Mouse (Mus musculus): ENCODE data around the gene 4930558C23Rik. TPM values are rescaled to one million over a fixed set of nuclear protein-coding genes. Genes with fewer than 3 reads are reported as not detected.
"Not testable (repeated sequence)": the region's sequence is repeated elsewhere in the genome, so short reads cannot be mapped to it uniquely, and the experiment has no call there.

4930558C23Rik gene
- polyA plus RNA-seq, 1 experiment from 2014 or later, result not detected

DNA sequence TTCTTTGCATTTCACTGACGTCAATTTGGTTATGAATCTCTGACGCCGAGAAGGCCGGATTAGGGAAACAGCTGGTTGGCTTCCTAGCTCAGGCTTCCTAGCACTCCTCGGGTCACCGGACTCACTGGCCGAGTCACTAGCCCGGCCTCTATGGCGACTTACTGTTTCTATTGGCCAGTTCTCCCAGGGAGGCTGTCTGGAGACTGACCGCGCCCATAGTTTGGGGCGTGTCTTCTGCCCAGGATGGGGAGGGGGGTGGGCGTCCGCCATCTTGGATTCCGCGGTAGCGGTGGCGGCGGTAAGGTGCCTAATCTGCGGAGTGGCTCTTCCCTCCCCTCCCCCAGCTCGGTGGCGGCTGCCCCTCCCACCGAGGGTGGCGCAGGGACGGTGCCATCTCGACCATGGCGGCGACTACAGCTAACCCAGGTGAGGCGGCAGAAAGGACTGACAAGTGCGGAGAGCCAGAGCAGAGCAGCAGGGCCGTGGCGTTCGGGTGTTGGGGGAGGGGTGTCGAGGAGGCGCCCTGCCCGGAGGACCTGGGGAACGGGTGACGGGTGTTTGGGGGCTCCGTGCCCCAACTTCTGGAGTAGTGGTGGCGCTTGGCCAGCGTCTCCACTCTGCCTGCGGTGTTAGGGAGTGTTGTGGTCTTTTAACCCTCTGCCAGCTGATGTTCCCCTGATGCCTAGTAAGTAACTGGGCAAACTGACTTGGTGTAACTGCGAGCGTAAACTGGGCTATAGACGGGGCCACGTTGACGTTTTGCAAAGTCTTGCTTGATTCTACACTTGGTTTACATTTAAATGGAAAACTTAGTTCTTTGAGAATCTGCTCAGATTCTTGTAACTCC is 31.7 kb upstream of the 4930558C23Rik start, which contains the start of gene Arnt:
Gene Arnt (plus strand): TSS at position 253 of the 847 bp plus-strand sequence.
- peak within 1 kb of the TSS; percentile 89 for H3K27ac ChIP-seq (ENCODE audit: low read length)
- peak within 1 kb of the TSS; percentile 94 for H3K9ac ChIP-seq (ENCODE audit: low read length)
- H3K36me3 ChIP-seq (ENCODE audit: control insufficient read depth, insufficient read depth), result peaks cover 10% of the 10 kb centered on the region
- peak within 1 kb of the TSS; percentile 77 for H3K4me2 ChIP-seq (ENCODE audit: low read depth, low read length)
- H3K9me3 ChIP-seq (replicated peaks; ENCODE audit: control insufficient read depth, low read length), result no peaks in the 10 kb centered on the region
- WGBS, result under 1% methylated on average over 47 of the region's 47 CpGs
- H3K4me1 ChIP-seq (ENCODE audit: control insufficient read depth, insufficient read depth, low read length), result peaks cover 7% of the 10 kb centered on the region; the same call in 1 of the 2 replicates
- peak; percentile 100 for ATAC-seq (replicated peaks; ENCODE audit: extremely low read depth, insufficient read depth, low FRiP score)
- H3K27me3 ChIP-seq (ENCODE audit: control insufficient read depth, insufficient read depth, low read length), result no peaks in the 10 kb centered on the region
- peak within 1 kb of the TSS; percentile 95 for H3K4me3 ChIP-seq (ENCODE audit: low read length)

DNA sequence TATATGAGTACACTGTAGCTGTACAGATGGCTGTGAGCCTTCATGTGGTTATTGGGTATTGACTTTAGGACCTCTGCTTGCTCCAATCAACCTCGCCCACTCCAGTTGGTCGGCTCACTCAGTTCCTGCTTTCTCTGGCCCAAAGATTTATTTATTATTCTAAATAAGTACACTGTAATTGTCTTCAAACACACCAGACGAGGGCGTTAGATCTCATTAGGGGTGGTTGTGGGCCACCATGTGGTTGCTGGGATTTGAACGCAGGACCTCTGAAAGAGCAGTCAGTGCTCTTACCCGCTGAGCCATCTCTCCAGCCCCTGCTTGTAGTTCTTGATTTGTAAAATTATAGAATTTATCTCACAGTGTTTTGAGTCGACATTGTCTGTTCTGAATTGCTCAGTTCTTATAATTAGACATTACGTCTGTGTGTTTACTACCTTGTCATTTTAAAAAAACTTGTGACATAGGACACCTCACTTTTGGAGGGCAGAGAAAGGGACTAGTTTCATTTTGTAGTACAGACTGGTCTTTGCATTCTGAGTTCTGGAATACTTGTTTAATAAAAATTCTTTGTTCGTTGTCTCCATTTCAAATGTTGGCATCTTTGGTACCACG is 30.8 kb upstream of the 4930558C23Rik start:
- Histone ChIP-seq H3K4me3 (ENCODE audit: low read length) (peak overlapping the region; percentile 95), H3K4me2 (ENCODE audit: low read depth, low read length) (peak overlapping the region; percentile 65), H3K27ac (ENCODE audit: low read length) (peak overlapping the region; percentile 76), H3K27me3 (ENCODE audit: control insufficient read depth, insufficient read depth, low read length) (no peaks in the 10 kb centered on the region), H3K9me3 (replicated peaks; ENCODE audit: control insufficient read depth, low read length) (no peaks in the 10 kb centered on the region), H3K9ac (ENCODE audit: low read length) (peak overlapping the region; percentile 77), H3K4me1 (ENCODE audit: control insufficient read depth, insufficient read depth, low read length) (peaks cover 7% of the 10 kb centered on the region; the same call in 1 of the 2 replicates), H3K36me3 (ENCODE audit: control insufficient read depth, insufficient read depth) (peaks cover 10% of the 10 kb centered on the region)
- no peak for ATAC-seq (replicated peaks; ENCODE audit: extremely low read depth, insufficient read depth, low FRiP score)
- 68% methylated on average over 10 of the region's 10 CpGs for WGBS

DNA sequence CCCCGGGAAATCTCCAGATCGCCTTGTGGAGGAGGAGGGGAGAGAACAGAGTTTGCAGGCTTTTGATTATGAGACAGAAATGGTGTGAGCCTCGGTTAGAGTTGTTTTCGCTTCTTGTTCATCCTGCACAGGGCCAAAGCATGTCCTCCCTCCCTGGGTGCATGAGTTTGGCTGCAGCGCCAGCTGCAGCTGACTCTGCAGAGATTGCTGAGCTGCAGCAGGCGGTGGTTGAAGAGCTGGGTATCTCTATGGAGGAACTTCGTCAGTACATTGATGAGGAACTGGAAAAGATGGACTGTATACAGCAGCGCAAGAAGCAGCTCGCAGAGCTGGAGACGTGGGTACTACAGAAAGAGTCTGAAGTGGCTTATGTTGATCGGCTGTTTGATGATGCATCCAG is 25.8 kb upstream of the 4930558C23Rik start:
- H3K9me3 ChIP-seq (replicated peaks; ENCODE audit: control insufficient read depth, low read length); H3K27me3 ChIP-seq (ENCODE audit: control insufficient read depth, insufficient read depth, low read length); ATAC-seq (replicated peaks; ENCODE audit: extremely low read depth, insufficient read depth, low FRiP score); H3K4me3 ChIP-seq (ENCODE audit: low read length); H3K9ac ChIP-seq (ENCODE audit: low read length); H3K4me1 ChIP-seq (ENCODE audit: control insufficient read depth, insufficient read depth, low read length); H3K36me3 ChIP-seq (ENCODE audit: control insufficient read depth, insufficient read depth); H3K4me2 ChIP-seq (ENCODE audit: low read depth, low read length); H3K27ac ChIP-seq (ENCODE audit: low read length): not testable (repeated sequence)
- WGBS, result 39% methylated on average over 5 of the region's 11 CpGs

DNA sequence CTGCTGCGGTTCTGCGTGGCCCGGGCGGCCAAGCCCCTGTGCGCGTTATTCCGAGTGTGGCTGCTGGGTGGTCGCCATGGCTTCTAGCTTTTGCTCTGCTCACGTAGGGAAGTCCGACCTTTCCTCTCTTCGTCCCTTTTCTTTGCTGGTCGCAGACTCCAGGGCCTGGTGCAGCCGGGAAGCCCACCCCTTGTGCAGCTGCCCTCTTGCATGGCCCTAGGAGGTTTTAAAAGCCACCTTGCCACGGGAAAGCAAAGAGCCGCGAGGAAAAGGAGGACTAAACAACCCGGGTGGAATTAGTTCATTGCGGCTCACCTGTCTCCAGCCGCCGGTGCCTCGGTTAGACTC is 25.2 kb upstream of the 4930558C23Rik start:
- H3K27ac ChIP-seq (ENCODE audit: low read length); H3K9me3 ChIP-seq (replicated peaks; ENCODE audit: control insufficient read depth, low read length); H3K27me3 ChIP-seq (ENCODE audit: control insufficient read depth, insufficient read depth, low read length); H3K36me3 ChIP-seq (ENCODE audit: control insufficient read depth, insufficient read depth); H3K4me1 ChIP-seq (ENCODE audit: control insufficient read depth, insufficient read depth, low read length): not testable (repeated sequence)
- peak; percentile 52 for ATAC-seq (replicated peaks; ENCODE audit: extremely low read depth, insufficient read depth, low FRiP score)
- Histone ChIP-seq H3K4me2 (ENCODE audit: low read depth, low read length) (peak overlapping the region; percentile 68), H3K9ac (ENCODE audit: low read length) (0 out of 2 replicates have a peak overlapping the region, but pooled peaks have one; percentile 38), H3K4me3 (ENCODE audit: low read length) (peak overlapping the region; percentile 45)
- WGBS, result 7% methylated on average over 14 of the region's 21 CpGs

DNA sequence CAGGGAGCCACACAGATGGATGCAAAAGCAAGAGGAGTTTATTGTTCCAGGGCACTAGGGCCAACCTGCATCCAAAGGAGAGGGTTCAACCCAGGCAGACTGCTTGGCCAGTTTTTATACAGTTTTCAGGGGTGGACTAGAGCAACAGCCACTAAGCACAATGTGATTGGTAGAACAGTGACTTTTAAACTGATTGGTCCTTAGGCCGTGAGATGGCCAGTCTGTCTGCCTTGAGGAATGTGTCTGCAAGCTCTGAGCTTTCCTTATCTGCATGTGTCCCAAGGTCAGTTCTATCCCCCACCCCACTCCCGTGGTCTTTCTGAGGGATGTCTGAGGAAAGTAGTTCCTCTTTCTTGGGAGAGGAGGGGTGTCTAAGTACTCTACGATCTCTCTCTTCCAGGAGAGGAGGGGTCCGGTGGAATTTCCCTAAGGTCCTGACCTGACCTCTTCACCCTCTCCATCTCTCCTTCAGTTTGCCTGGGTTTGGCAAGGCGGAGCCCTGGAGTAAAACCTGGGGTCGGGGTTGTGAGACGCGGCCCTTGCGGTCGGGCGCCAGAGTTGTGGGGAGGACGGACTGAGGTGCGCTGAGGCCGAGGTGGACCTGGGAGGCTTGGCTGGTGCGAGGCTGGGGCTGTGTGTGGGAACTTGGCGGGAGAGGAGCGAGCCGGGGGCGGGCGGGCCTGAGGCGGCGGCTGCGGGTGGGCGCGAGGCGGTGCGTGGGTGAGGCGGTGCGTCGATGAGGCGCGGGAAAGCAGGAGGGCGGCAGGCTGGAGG is 24.7 kb upstream of the 4930558C23Rik start:
- not testable (repeated sequence) for H3K4me1 ChIP-seq (ENCODE audit: control insufficient read depth, insufficient read depth, low read length); H3K9ac ChIP-seq (ENCODE audit: low read length); H3K9me3 ChIP-seq (replicated peaks; ENCODE audit: control insufficient read depth, low read length); H3K27ac ChIP-seq (ENCODE audit: low read length); H3K36me3 ChIP-seq (ENCODE audit: control insufficient read depth, insufficient read depth); H3K27me3 ChIP-seq (ENCODE audit: control insufficient read depth, insufficient read depth, low read length)
- peak; percentile 77 for ATAC-seq (replicated peaks; ENCODE audit: extremely low read depth, insufficient read depth, low FRiP score)
- 27% methylated on average over 6 of the region's 33 CpGs for WGBS
- Histone ChIP-seq H3K4me3 (ENCODE audit: low read length) (peak overlapping the region; percentile 45), H3K4me2 (ENCODE audit: low read depth, low read length) (peak overlapping the region; percentile 68)

DNA sequence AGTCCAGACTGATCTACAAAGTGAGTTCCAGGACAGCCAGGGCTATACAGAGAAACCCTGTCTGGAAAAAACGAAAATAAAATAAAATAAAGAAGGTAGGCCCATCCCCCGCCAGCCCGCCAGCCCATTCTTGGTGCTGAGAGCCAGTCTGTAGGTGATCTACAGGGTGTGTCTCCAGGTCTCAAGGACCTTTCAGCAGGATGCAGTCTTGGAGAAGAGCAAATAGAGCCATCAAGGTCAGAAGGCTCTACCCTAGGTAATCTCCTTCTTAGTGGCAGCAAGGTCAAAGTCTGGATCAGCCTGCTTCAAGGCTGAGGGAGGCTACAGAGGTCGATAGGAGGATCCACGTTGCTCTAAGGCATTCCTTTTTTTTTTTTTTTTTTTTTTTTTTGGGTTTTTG is 23.8 kb upstream of the 4930558C23Rik start:
- H3K4me3 ChIP-seq (ENCODE audit: low read length); H3K27me3 ChIP-seq (ENCODE audit: control insufficient read depth, insufficient read depth, low read length); H3K4me2 ChIP-seq (ENCODE audit: low read depth, low read length); H3K4me1 ChIP-seq (ENCODE audit: control insufficient read depth, insufficient read depth, low read length); H3K36me3 ChIP-seq (ENCODE audit: control insufficient read depth, insufficient read depth); H3K27ac ChIP-seq (ENCODE audit: low read length); ATAC-seq (replicated peaks; ENCODE audit: extremely low read depth, insufficient read depth, low FRiP score); H3K9ac ChIP-seq (ENCODE audit: low read length); H3K9me3 ChIP-seq (replicated peaks; ENCODE audit: control insufficient read depth, low read length): not testable (repeated sequence)
- 89% methylated on average over 5 of the region's 5 CpGs for WGBS

DNA sequence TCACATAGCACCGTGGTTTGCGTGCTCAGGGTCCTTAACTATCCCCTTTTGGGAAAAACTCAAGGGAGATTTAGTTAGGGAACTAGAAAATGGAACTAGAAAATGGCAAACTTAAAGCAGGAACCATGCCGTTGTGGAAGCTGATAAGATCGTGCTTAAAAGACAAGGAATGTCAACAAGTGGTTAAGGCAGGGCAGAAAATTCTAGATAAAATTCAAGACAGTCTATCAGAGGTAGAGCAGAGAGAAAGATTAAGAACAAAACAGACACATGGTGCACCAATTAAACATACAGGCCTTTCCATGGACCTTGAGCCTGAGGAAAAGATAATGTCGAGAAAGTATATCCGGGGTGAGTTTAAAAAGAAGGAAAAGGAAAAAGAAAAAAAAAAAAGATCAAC is 15.2 kb upstream of the 4930558C23Rik start:
- H3K27ac ChIP-seq (ENCODE audit: low read length), result no peak overlapping the region
- no peak overlapping the region for H3K9ac ChIP-seq (ENCODE audit: low read length)
- 81% methylated on average over 6 of the region's 6 CpGs for WGBS
- ATAC-seq (replicated peaks; ENCODE audit: extremely low read depth, insufficient read depth, low FRiP score), result no peak
- peaks cover 20% of the 10 kb centered on the region for H3K9me3 ChIP-seq (replicated peaks; ENCODE audit: control insufficient read depth, low read length)
- H3K4me3 ChIP-seq (ENCODE audit: low read length), result no peak overlapping the region
- H3K4me2 ChIP-seq (ENCODE audit: low read depth, low read length), result no peak overlapping the region
- H3K4me1 ChIP-seq (ENCODE audit: control insufficient read depth, insufficient read depth, low read length), result no peaks in the 10 kb centered on the region
- H3K36me3 ChIP-seq (ENCODE audit: control insufficient read depth, insufficient read depth), result no peaks in the 10 kb centered on the region
- H3K27me3 ChIP-seq (ENCODE audit: control insufficient read depth, insufficient read depth, low read length), result no peaks in the 10 kb centered on the region

DNA sequence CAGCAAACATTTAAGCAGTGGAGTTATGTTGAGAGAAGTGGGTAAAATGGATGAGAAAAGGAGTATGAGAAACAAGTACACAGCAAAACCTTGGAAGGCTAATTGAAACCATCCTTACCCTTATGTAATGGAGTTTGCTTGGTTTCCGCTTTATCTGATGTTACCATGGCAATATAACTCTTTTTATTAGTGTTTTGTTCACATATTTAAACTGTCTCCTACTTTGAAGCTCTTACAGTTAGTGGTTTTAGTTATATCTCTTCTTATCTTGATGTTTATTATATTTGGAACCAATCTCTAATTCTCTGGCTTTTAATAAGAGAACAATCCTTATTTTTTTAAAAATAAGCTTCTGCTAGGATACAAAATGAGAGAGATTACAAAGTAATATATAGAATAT is 9.6 kb upstream of the 4930558C23Rik start:
- Histone ChIP-seq H3K36me3 (ENCODE audit: control insufficient read depth, insufficient read depth) (no peaks in the 10 kb centered on the region), H3K4me2 (ENCODE audit: low read depth, low read length) (no peak overlapping the region), H3K27ac (ENCODE audit: low read length) (no peak overlapping the region), H3K4me3 (ENCODE audit: low read length) (no peak overlapping the region), H3K27me3 (ENCODE audit: control insufficient read depth, insufficient read depth, low read length) (no peaks in the 10 kb centered on the region), H3K4me1 (ENCODE audit: control insufficient read depth, insufficient read depth, low read length) (no peaks in the 10 kb centered on the region), H3K9me3 (replicated peaks; ENCODE audit: control insufficient read depth, low read length) (0 out of 2 replicates have a peak, but pooled peaks cover 5% of the 10 kb centered on the region), H3K9ac (ENCODE audit: low read length) (no peak overlapping the region)
- ATAC-seq (replicated peaks; ENCODE audit: extremely low read depth, insufficient read depth, low FRiP score), result no peak
- WGBS, result 63% methylated on average over 1 of the region's 1 CpGs
